8 mouse cellular contexts compared by ENCODE assay signal in the genomic region with DNA sequence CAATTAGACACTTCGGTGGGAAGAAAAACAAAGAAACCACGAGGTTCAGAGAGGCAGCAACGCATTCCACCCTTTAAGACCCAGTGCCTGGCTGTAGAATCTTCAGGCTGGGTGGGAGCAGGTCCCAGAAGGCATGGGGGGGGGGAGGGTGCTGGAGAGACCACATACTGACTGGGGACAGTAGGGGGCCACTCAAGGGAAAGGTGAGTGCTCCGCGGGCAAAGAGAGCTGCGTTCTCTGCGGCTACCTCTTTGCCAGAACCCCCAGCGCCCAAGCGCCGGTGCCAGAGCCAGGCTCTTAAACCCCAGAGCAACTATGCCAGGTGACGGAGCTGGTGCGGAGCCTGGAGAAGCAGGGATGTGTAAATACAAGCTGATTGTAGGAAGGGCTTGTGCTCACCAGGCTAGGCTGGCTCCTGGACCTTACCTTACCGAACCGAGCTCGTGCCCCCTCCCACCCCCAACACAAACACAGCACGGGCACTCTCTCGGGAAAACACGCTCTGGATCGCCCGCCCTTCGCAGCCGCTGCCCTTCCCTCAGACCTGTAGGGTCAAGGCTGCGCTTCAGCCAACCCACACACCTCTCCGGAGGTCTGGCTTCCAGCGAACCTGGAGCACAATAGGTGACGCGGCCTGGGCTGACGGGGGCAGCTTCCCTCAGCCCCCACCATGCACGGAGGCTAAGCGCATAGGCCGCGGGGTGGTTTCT. TPM values are rescaled to one million over a fixed set of nuclear protein-coding genes. Genes with fewer than 3 reads are reported as not detected.
DNase-seq lines count a peak whose midpoint lies in the region; ATAC-seq and TF ChIP-seq lines count a peak whose summit lies in the region.

No protein-coding gene starts in this region.

- no peaks in the 10 kb centered on the region for H3K9me3 ChIP-seq in lung, embryonic 14.5 days (ENCODE audit: low read depth, low read length)
- no peaks in the 10 kb centered on the region for H3K9me3 ChIP-seq in hindbrain, embryonic 12.5 days (replicated peaks)
- H3K9me3 ChIP-seq in midbrain, embryonic 13.5 days: no peaks in the 10 kb centered on the region

- H3K36me3 ChIP-seq in lung, embryonic 14.5 days (ENCODE audit: insufficient read depth): no peaks in the 10 kb centered on the region
- no peaks in the 10 kb centered on the region for H3K36me3 ChIP-seq in hindbrain, embryonic 12.5 days
- H3K36me3 ChIP-seq in midbrain, embryonic 13.5 days: no peaks in the 10 kb centered on the region

- under 1% methylated on average over 32 of the region's 32 CpGs for WGBS in lung, embryonic 14.5 days
- 1% methylated on average over 32 of the region's 32 CpGs for WGBS in hindbrain, embryonic 12.5 days
- WGBS in midbrain, embryonic 13.5 days: under 1% methylated on average over 32 of the region's 32 CpGs

- H3K4me3 ChIP-seq in lung, embryonic 14.5 days (ENCODE audit: low read depth, low read length): peak overlapping the region; percentile 61
- H3K4me3 ChIP-seq in hindbrain, embryonic 12.5 days: peak overlapping the region; percentile 66
- peak overlapping the region; percentile 85 for H3K4me3 ChIP-seq in midbrain, embryonic 13.5 days (replicated peaks)

- H3K27ac ChIP-seq in lung, embryonic 14.5 days (ENCODE audit: low read depth): no peak overlapping the region
- peak overlapping the region; percentile 88 for H3K27ac ChIP-seq in hindbrain, embryonic 12.5 days
- H3K27ac ChIP-seq in midbrain, embryonic 13.5 days: peak overlapping the region; percentile 92

- peaks cover 41% of the 10 kb centered on the region for H3K27me3 ChIP-seq in lung, embryonic 14.5 days (ENCODE audit: insufficient read depth, low read length)
- peaks cover 22% of the 10 kb centered on the region for H3K27me3 ChIP-seq in hindbrain, embryonic 12.5 days
- H3K27me3 ChIP-seq in midbrain, embryonic 13.5 days: peaks cover 21% of the 10 kb centered on the region

- DNase-seq in lung, embryonic 14.5 days: no peak
- DNase-seq in lung, postnatal 25 days (ENCODE audit: low spot score): no peak
- DNase-seq in cerebellum, adult 9-11 months: peak; percentile 64
- DNase-seq in urinary bladder, postnatal 36 days (ENCODE audit: low spot score in 2 of 2): no peak
- DNase-seq in adipocyte (ENCODE audit: low spot score): no peak
- DNase-seq in frontal cortex, adult 2 months (ENCODE audit: extremely low spot score in 1 of 2, low spot score in 1 of 2): no peak

- peak overlapping the region; percentile 50; the same call in 1 of the 2 replicates for H3K9ac ChIP-seq in lung, embryonic 14.5 days
- peak overlapping the region; percentile 78 for H3K9ac ChIP-seq in hindbrain, embryonic 12.5 days
- peak overlapping the region; percentile 93 for H3K9ac ChIP-seq in midbrain, embryonic 13.5 days (replicated peaks)

- peak overlapping the region; percentile 95 for H3K4me2 ChIP-seq in lung, embryonic 14.5 days
- H3K4me2 ChIP-seq in hindbrain, embryonic 12.5 days (replicated peaks): peak overlapping the region; percentile 72
- peak overlapping the region; percentile 94 for H3K4me2 ChIP-seq in midbrain, embryonic 13.5 days (replicated peaks)

- TF ChIP-seq CTCF in lung, embryonic 14.5 days (IDR thresholded peaks at IDR 0.05; ENCODE audit: low read depth): no peak

- ATAC-seq in lung, embryonic 14.5 days (ENCODE audit: insufficient read depth): peak; percentile 32
- peak; percentile 56 for ATAC-seq in hindbrain, embryonic 12.5 days (ENCODE audit: low FRiP score)
- peak; percentile 41 for ATAC-seq in midbrain, embryonic 13.5 days

- 0 out of 2 replicates have a peak, but pooled peaks cover 4% of the 10 kb centered on the region for H3K4me1 ChIP-seq in lung, embryonic 14.5 days (ENCODE audit: insufficient read depth)
- peaks cover 19% of the 10 kb centered on the region for H3K4me1 ChIP-seq in hindbrain, embryonic 12.5 days
- H3K4me1 ChIP-seq in midbrain, embryonic 13.5 days (replicated peaks): peaks cover 29% of the 10 kb centered on the region

RNA-seq across cellular contexts. Expression of gene Tbc1d30, which starts 41.1 kb away (rescaled TPM):
- 1.7 and 2.5 TPM in 2 replicates for polyA plus RNA-seq in lung, embryonic 14.5 days (2014; fragmentation: Nextera tagmentation; extraction: Ambion mirVana)
- 6.7 and 7.9 TPM in 2 replicates for polyA plus RNA-seq in hindbrain, embryonic 12.5 days (2016; fragmentation: Nextera tagmentation; extraction: Ambion mirVana)
- 9.2 TPM in 2 replicates for polyA plus RNA-seq in midbrain, embryonic 13.5 days (2015; fragmentation: Nextera tagmentation; extraction: Ambion mirVana)
- 26.9 and 29.8 TPM in 2 replicates for polyA plus RNA-seq in frontal cortex, adult 2 months (2012; rRNA removed)

RNA-seq across cellular contexts. Expression of gene Gns, which starts 54.9 kb away (rescaled TPM):
- 46.9 and 47.0 TPM in 2 replicates for polyA plus RNA-seq in lung, embryonic 14.5 days (2014; fragmentation: Nextera tagmentation; extraction: Ambion mirVana)
- 50.8 and 54.1 TPM in 2 replicates for polyA plus RNA-seq in hindbrain, embryonic 12.5 days (2016; fragmentation: Nextera tagmentation; extraction: Ambion mirVana)
- 33.9 and 36.9 TPM in 2 replicates for polyA plus RNA-seq in midbrain, embryonic 13.5 days (2015; fragmentation: Nextera tagmentation; extraction: Ambion mirVana)
- 47.2 and 50.9 TPM in 2 replicates for polyA plus RNA-seq in frontal cortex, adult 2 months (2012; rRNA removed)
